Mouse (Mus musculus) kidney, embryonic 16.5 days (tissue): ENCODE results near the gene Sf3b2. TPM values are rescaled to one million over a fixed set of nuclear protein-coding genes. Genes with fewer than 3 reads are reported as not detected.

Experiments
- ATAC-seq: fragments of 200-750 bp; cut with Nextera tagmentation; 2 replicates; pipeline ENCODE4 v1.8.0; 2017; ENCODE audit warnings: moderate TSS enrichment; ENCODE audit not compliant: low FRiP score, low TSS enrichment
- H3K27ac ChIP-seq: fragments of 300-500 bp; sonication (generic); 2 replicates; pipeline ENCODE4 v1.5.1; 2014; ENCODE audit warnings: low read length
- H3K27me3 ChIP-seq: fragments of 300-500 bp; sonication (generic); 2 replicates; pipeline ENCODE4 v1.6.1; 2014; ENCODE audit warnings: low read length, control low read depth, mixed read lengths; ENCODE audit not compliant: insufficient read depth
- H3K36me3 ChIP-seq: fragments of 300-500 bp; sonication (generic); 2 replicates; pipeline ENCODE4 v1.6.1; 2014; ENCODE audit warnings: low read length, control low read depth, mixed read lengths; ENCODE audit not compliant: insufficient read depth
- H3K4me1 ChIP-seq: fragments of 300-500 bp; sonication (generic); 2 replicates; pipeline ENCODE4 v1.6.1; 2014; ENCODE audit warnings: low read length, control low read depth, mixed read lengths; ENCODE audit not compliant: insufficient read depth
- H3K4me2 ChIP-seq: fragments of 300-500 bp; sonication (generic); replicated peaks from 2 replicates; pipeline ENCODE4 v1.6.1; 2014; ENCODE audit warnings: low read depth, low read length
- H3K4me3 ChIP-seq: fragments of 300-500 bp; sonication (generic); 2 replicates; pipeline ENCODE4 v1.5.1; 2014; ENCODE audit warnings: mild to moderate bottlenecking, low read length
- H3K9ac ChIP-seq: fragments of 300-500 bp; sonication (generic); replicated peaks from 2 replicates; pipeline ENCODE4 v1.6.1; 2014; ENCODE audit warnings: low read length
- H3K9me3 ChIP-seq: fragments of 300-500 bp; sonication (generic); 2 replicates; pipeline ENCODE4 v1.6.1; 2016; ENCODE audit warnings: low read length, control low read depth
- WGBS: fragments of 180-500 bp; shearing (Covaris S2); extraction: QIAGEN DNeasy Blood & Tissue Kit; methylation state at CpG from one replicate; pipeline ENCODE4 v1.1.7; 2014; 5-methylcytosine and 5-hydroxymethylcytosine counted together
- polyA plus RNA-seq: library from polyadenylated mRNA; unstranded; fragments of >200 nt; fragmentation: Nextera tagmentation; extraction: Ambion mirVana; gene quantifications from 2 replicates; pipeline ENCODE4 v1.2.1, GENCODE M21; 2015

Sf3b2 gene
- polyA plus RNA-seq, 1 experiment from 2014 or later: 344 TPM

DNA sequence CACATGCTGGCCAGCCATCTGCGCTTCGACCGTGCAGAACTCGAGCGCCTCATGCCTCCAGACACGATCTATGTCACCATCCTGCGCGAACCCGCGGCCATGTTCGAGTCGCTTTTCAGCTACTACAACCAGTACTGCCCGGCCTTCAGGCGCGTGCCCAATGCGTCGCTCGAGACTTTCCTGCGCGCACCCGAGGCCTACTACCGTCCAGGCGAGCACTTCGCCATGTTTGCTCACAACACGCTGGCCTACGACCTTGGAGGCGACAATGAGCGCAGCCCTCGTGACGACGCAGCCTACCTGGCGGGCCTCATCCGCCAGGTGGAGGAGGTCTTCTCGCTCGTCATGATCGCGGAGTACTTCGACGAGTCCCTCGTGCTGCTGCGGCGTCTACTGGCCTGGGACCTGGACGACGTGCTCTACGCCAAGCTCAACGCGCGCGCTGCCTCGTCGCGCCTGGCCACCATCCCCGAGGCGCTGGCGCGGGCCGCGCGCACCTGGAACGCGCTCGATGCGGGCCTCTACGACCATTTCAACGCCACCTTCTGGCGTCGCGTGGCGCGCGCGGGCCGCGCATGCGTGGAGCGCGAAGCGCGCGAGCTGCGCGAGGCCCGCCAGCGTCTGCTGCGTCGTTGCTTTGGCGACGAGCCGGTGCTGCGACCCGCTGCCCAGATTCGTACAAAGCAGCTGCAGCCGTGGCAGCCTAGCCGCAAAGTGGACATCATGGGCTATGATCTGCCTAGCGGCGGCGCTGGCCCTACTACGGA is 11.9 kb upstream of the Sf3b2 start:
- Histone ChIP-seq H3K9ac (peak overlapping the region; percentile 14; the same call in 1 of the 2 replicates), H3K27me3 (no peaks in the 10 kb centered on the region), H3K4me3 (peak overlapping the region; percentile 26), H3K27ac (no peak overlapping the region), H3K36me3 (no peaks in the 10 kb centered on the region), H3K4me2 (peak overlapping the region; percentile 48), H3K9me3 (peaks cover 13% of the 10 kb centered on the region), H3K4me1 (peaks cover 3% of the 10 kb centered on the region; the same call in 1 of the 2 replicates)
- 41% methylated on average over 98 of the region's 98 CpGs for WGBS
- no peak for ATAC-seq

- Histone ChIP-seq H3K27me3 (no peaks in the 10 kb centered on the region), H3K9me3 (peaks cover 13% of the 10 kb centered on the region), H3K4me1 (peaks cover 3% of the 10 kb centered on the region; the same call in 1 of the 2 replicates), H3K36me3 (no peaks in the 10 kb centered on the region), H3K4me3 (no peak overlapping the region), H3K9ac (no peak overlapping the region), H3K27ac (no peak overlapping the region), H3K4me2 (no peak overlapping the region)
- no peak for ATAC-seq
- 89% methylated on average over 6 of the region's 6 CpGs for WGBS
Measured at GRCm38 (mm10) chr19:5306279-5306678, 11.0 kb upstream of the Sf3b2 start.

- no peak for ATAC-seq
- H3K9ac ChIP-seq: no peak overlapping the region
- peaks cover 7% of the 10 kb centered on the region; the same call in 1 of the 2 replicates for H3K4me1 ChIP-seq
- WGBS: 23% methylated on average over 4 of the region's 4 CpGs
- no peak overlapping the region for H3K4me3 ChIP-seq
- H3K9me3 ChIP-seq: peaks cover 7% of the 10 kb centered on the region
- no peaks in the 10 kb centered on the region for H3K36me3 ChIP-seq
- no peak overlapping the region for H3K27ac ChIP-seq
- no peaks in the 10 kb centered on the region for H3K27me3 ChIP-seq
- H3K4me2 ChIP-seq: no peak overlapping the region
Measured at GRCm38 (mm10) chr19:5302455-5302854, 7.2 kb upstream of the Sf3b2 start.

GRCm38 (mm10) chr19:5300588-5300987 is 5.3 kb upstream of the Sf3b2 start:
- Histone ChIP-seq H3K27me3 (no peaks in the 10 kb centered on the region), H3K27ac (no peak overlapping the region), H3K36me3 (no peaks in the 10 kb centered on the region), H3K9ac (no peak overlapping the region), H3K4me1 (peaks cover 21% of the 10 kb centered on the region), H3K4me3 (no peak overlapping the region), H3K4me2 (no peak overlapping the region), H3K9me3 (no peaks in the 10 kb centered on the region)
- no peak for ATAC-seq
- 76% methylated on average over 6 of the region's 6 CpGs for WGBS

DNA sequence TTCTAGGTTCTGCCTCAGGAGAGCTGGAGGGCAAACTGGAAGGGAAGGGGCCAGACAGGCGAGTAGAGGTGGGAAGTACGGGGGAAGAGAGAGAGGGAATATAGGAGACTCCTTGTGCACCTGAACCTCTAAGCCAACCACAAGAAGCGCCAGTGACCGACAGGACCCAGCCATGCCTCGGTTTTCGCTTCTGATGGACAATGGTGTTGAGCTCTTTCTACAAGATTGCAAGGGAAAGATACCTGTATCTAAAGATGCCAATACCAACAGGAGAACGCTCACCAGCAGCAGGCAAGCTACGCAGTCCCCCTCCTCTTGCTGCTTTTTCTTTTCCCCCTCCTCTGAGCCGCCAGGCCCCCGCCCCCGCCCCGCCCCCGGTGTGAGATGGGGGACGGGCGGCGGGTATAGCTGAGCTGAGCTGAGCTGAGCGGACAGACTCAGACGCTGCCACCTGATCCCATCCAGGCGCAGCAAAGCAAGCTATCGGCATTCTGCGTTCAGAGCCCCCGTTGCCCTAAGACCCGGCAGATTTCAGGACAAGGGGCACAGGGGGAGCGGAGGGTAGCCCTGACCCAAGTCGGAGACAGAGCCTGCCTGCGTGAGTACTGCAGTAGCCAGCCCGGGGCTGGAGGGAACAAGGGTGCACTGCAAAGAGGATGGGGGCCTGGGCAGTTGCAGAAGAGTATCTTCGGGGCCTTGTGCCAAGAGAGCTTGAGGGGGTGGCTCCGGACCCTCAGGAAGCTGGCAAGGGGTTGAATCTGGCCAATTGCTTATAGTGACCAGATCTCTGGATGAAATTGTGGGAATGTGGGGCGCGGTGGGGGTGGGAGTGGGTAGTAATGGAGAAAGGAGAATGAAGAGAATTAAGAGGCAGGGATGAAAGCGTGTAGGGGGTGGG is 2.9 kb upstream of the Sf3b2 start, which contains the start of gene Gal3st3:
Gene Gal3st3 (plus strand): TSS at position 429 of the 898 bp plus-strand sequence.
- Histone ChIP-seq H3K4me3 (peak within 1 kb of the TSS; percentile 43), H3K36me3 (no peaks in the 10 kb centered on the region), H3K4me1 (peaks cover 31% of the 10 kb centered on the region), H3K4me2 (peak within 1 kb of the TSS; percentile 56), H3K27ac (no peak within 1 kb of the TSS), H3K27me3 (no peaks in the 10 kb centered on the region), H3K9me3 (no peaks in the 10 kb centered on the region), H3K9ac (peak within 1 kb of the TSS; percentile 50)
- ATAC-seq: peak; percentile 6; the same call in 1 of the 2 replicates
- 7% methylated on average over 31 of the region's 32 CpGs for WGBS

DNA sequence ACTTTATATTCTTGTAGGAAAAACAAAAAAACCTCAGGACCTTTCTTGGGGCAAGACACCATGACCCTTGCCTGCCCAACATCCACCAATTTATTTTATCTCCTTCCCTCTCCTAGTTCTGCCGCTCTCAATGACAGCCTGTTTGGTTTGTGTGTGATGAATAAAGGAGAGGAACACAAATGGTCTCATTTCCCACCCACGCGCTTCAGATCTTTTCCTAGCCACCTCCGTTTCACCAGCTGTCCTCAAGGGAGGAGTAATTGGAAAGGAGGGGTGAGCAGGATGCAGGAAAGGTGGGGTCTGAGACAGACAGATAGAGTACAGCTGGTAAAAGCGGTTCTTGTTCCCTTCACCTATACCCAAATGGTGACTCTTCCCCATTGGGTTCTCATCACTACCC is 1.4 kb upstream of the Sf3b2 start:
- Histone ChIP-seq H3K27ac (no peak overlapping the region), H3K4me1 (peaks cover 31% of the 10 kb centered on the region), H3K4me2 (no peak overlapping the region), H3K9me3 (no peaks in the 10 kb centered on the region), H3K27me3 (no peaks in the 10 kb centered on the region), H3K9ac (no peak overlapping the region), H3K4me3 (no peak overlapping the region), H3K36me3 (peaks cover 11% of the 10 kb centered on the region; the same call in 1 of the 2 replicates)
- WGBS: 31% methylated on average over 5 of the region's 5 CpGs
- ATAC-seq: no peak

DNA sequence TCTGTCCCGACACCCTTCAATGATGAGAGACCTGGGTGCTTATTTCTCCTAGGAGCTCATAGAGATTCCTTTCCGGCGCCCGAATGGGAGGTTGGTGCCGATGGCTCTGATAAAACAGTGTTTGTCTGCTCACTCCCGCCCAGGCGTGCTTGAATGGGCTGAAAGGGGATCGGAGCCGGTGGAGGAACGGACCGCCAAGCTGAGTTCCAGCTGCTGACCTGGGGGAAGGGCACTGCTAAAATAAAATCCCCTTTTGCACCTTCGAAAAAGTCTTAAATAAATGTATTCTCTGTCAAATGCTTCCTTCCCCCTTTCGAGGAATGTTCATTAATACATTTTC is 451 bp upstream of the Sf3b2 start:
- H3K4me2 ChIP-seq: peak overlapping the region; percentile 66
- peak overlapping the region; percentile 84 for H3K27ac ChIP-seq
- WGBS: 6% methylated on average over 13 of the region's 13 CpGs
- peak; percentile 36 for ATAC-seq
- peaks cover 17% of the 10 kb centered on the region; the same call in 1 of the 2 replicates for H3K36me3 ChIP-seq
- H3K4me3 ChIP-seq: peak overlapping the region; percentile 88
- H3K9me3 ChIP-seq: no peaks in the 10 kb centered on the region
- H3K27me3 ChIP-seq: no peaks in the 10 kb centered on the region
- H3K9ac ChIP-seq: peak overlapping the region; percentile 78
- H3K4me1 ChIP-seq: peaks cover 31% of the 10 kb centered on the region

DNA sequence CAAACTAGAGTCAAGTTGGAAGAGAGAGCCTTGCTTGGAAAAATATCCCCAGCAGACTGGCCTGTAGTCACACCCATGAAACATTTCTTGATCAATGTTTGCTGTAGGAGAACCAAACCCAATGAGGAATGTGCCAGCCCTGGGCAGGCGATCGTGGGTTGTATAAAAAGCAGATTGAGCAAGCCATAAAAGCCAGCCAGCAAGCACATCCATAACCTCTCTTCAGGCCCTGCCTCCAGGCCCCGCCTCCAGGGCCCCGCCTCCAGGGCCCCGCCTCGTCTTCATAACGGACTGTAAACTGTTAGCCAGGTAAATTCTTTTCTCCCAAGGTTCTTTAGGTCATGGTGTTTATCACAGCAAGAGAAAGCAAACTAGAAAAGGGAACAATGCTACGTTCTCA is 16.9 kb downstream of the Sf3b2 start:
- no peak overlapping the region for H3K27ac ChIP-seq
- H3K4me3 ChIP-seq: no peak overlapping the region
- no peak for ATAC-seq
- H3K4me2 ChIP-seq: no peak overlapping the region
- 61% methylated on average over 8 of the region's 8 CpGs for WGBS
- peaks cover 66% of the 10 kb centered on the region for H3K36me3 ChIP-seq
- H3K27me3 ChIP-seq: no peaks in the 10 kb centered on the region
- H3K9ac ChIP-seq: no peak overlapping the region
- peaks cover 8% of the 10 kb centered on the region for H3K4me1 ChIP-seq
- no peaks in the 10 kb centered on the region for H3K9me3 ChIP-seq

DNA sequence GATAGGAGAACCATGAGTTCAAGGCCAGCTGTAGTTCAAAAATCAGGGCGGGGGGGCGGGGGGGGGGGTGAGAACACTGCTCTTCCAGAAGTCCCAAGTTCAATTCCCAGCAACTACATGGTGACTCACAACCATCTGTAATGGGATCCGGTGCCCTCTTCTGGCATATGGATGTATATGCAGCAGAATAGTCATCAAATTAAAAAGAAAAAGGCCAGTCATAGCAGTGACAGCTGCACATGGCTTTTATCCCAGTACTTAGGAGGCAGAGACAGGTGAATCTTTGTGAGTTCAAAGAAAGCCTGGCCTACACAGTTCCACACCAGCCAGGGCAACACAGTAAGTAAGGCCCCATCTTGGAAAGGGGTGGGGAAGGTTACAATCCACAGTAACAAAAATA is 18.1 kb downstream of the Sf3b2 start:
- no peaks in the 10 kb centered on the region for H3K27me3 ChIP-seq
- WGBS: 90% methylated on average over 3 of the region's 3 CpGs
- ATAC-seq: no peak

More for the DNA sequence above, 18.1 kb downstream of the Sf3b2 start:
- Histone ChIP-seq H3K36me3 (peaks cover 60% of the 10 kb centered on the region), H3K4me2 (no peak overlapping the region), H3K27ac (no peak overlapping the region), H3K4me1 (peaks cover 9% of the 10 kb centered on the region), H3K9me3 (no peaks in the 10 kb centered on the region), H3K4me3 (no peak overlapping the region), H3K9ac (no peak overlapping the region)
